Mouse (Mus musculus) ES-Bruce4 (cell line): ENCODE results near the gene Atl2.

Experiments
- EP300 ChIP-seq: IDR thresholded peaks from 2 replicates; pipeline ENCODE4 v1.6.1; 2011; ENCODE audit warnings: low read depth, low read length; ENCODE audit not compliant: insufficient read depth
- POLR2A ChIP-seq: IDR thresholded peaks from one replicate; pipeline ENCODE4 v1.8.1; 2011; ENCODE audit warnings: low read length; ENCODE audit not compliant: insufficient read depth

GRCm38 (mm10) chr17:79916996-79917395 lies 21.1 kb upstream of the Atl2 start:
- TF ChIP-seq EP300 = no peak
- no peak for TF ChIP-seq POLR2A
